Mouse (Mus musculus): ENCODE results near the gene D930007J09Rik. TPM values are rescaled to one million over a fixed set of nuclear protein-coding genes. Genes with fewer than 3 reads are reported as not detected.

The D930007J09Rik gene
- not detected in 2 replicates for polyA plus RNA-seq (2012; rRNA removed; ENCODE audit: low replicate concordance)

DNA sequence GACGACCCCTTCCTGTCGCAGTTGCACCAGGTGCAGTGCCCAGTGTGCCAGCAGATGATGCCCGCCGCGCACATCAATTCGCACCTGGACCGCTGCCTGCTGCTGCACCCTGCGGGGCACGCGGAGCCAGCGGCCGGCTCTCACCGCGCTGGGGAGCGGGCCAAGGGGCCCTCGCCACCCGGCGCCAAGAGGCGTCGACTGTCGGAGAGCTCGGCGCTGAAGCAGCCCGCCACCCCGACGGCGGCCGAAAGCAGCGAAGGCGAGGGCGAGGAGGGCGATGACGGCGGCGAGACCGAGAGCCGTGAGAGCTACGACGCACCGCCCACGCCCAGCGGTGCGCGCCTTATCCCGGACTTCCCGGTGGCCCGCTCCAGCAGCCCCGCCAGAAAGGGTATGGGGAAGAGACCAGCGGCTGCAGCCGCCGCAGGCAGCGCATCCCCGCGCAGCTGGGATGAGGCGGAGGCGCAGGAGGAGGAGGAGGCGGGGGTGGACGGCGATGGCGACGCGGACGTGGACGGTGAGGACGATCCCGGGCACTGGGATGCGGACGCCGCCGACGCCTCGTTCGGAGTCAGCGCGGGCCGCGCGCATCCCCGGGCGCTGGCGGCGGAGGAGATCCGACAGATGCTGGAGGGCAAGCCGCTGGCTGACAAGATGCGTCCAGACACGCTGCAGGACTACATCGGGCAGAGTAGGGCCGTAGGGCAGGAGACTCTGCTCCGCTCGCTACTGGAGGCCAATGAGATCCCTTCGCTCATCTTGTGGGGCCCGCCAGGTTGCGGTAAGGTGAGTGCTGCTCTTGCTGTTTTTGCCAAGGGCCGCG is at the start of gene D930007J09Rik:
Gene D930007J09Rik, minus strand, starts transcription at position 591 of the 823 bp plus-strand sequence.

DNA sequence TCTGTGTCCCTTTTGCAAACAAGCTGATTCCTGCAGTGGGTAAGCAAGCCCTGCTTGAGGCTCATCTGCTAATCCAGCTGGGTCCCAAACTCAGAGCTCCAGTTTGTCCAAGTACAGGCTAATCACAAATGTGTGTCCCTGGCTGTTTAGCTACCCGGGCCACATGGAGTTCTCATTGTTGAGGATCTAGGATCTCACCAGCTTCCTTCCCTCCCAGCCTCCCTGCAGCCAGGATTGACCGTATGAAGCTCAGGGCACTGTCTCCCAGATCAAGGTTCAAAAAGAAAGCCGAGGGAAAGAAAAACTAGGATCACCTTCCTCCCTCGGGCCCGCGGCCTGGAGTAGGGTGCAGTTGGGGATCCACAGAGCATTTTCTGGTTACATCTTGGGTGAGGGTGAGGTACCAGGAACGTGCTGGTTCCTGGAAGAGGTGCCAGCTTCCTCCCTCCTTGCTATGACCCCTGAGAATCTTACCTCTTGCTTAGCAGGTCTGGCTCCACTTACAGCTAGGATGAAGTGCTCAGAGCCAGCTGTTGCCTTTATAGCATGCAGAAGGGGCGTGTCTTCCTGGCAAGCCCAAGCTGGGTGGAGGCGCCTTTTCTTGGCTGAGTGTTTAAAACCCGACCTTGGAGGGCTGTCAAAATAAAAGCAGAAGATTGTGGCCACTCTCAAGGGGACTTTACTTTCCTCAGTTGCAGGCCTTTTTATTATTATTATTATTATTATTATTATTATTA is 48.2 kb upstream of the D930007J09Rik start, which contains the start of gene Serpinb1a:
Gene Serpinb1a, minus strand, starts transcription at position 518 of the 737 bp plus-strand sequence.

DNA sequence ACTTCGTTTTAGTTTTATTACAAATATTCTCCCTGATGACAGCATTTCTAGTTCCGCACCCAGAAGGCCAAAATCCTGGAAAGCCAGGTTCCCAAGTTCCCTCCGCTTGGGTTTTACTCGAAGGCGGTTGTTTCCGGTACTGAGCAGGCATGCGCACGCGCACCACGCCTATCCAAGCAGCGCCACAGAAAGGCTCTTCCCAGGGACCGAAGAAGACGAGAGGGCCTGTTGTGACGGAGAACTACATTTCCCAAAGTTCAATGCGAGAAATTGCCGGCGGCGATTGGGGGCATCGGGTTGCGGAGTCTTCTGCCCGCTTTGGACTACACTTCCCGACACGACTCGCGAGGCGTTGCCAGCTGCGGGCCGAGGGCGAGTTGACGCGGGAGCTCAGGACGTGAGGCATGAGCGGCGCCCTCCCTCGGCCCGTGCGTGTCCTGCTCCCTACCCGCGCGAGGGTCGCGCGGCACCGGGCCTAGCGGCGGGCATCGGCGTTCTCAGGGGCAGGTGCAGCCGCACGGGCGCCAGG is 892 bp downstream of the D930007J09Rik start, which contains the start of gene Wrnip1:
Gene Wrnip1, plus strand, starts transcription at position 346 of the 529 bp plus-strand sequence.

DNA sequence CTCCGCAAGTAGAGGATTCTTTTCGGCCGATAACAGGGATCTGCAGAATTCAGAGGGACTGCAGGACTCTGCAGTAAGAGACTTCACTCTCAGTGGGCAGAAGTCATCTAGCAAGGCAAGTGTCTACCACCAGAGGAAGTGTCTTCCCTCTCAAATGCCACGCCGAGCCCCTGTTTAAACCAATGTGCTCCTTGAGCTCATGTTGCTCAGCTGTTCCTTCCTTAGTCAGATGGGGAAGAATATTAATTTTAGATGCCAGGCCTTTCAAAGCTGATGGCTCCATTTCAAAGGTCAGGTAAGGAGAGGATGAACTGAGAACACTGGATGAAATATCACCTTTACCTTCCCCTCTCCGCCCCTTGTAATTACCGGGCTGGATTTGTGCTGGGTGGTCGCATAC is 18.8 kb downstream of the D930007J09Rik start, which contains the start of gene Mylk4:
Gene Mylk4, minus strand, starts transcription at position 139 of the 400 bp plus-strand sequence.

Other genes starting within 250 kb of the D930007J09Rik start
- not detected in 2 replicates for gene Mylk4, start 18.9 kb downstream of the D930007J09Rik start, polyA plus RNA-seq (2012; rRNA removed; ENCODE audit: low replicate concordance)
- 20.2 and 35.0 TPM in 2 replicates for gene Wrnip1, start 811 bp downstream of the D930007J09Rik start, polyA plus RNA-seq (2012; rRNA removed; ENCODE audit: low replicate concordance)
- 63.4 and 69.9 TPM in 2 replicates for gene Serpinb1a, start 48.3 kb upstream of the D930007J09Rik start, polyA plus RNA-seq (2012; rRNA removed; ENCODE audit: low replicate concordance)
- gene Serpinb1c, start 95.4 kb upstream of the D930007J09Rik start, polyA plus RNA-seq (2012; rRNA removed; ENCODE audit: low replicate concordance) = not detected in 2 replicates
- 0.36 and 0.44 TPM in 2 replicates for gene Serpinb6b, start 162.4 kb upstream of the D930007J09Rik start, polyA plus RNA-seq (2012; rRNA removed; ENCODE audit: low replicate concordance)
- gene Serpinb9, start 200.4 kb upstream of the D930007J09Rik start, polyA plus RNA-seq (2012; rRNA removed; ENCODE audit: low replicate concordance) = 0.32 and 0.55 TPM in 2 replicates
- not detected in 2 replicates for gene Serpinb9b, start 224.6 kb upstream of the D930007J09Rik start, polyA plus RNA-seq (2012; rRNA removed; ENCODE audit: low replicate concordance)